10 mouse cellular contexts compared by ENCODE assay signal in the genomic region with DNA sequence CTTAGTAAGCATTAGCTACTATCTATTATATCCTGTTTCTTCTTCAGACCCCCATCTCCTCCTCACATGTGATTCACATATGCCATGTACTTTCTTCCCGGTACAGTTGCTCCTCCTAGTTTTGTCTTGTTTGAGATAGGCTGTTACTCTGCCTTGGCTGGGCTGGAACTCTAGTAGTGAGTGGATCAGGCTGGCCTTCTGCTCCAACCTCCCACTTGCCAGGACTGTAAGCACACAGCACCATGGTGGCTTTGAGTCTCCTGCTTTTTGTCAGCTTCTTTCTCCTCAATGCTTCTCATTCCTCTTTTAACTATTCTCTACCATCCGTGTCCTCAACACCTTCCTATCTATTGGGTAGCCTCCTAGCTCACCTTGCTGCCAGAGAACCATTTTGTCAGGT. TPM values are rescaled to one million over a fixed set of nuclear protein-coding genes. Genes with fewer than 3 reads are reported as not detected.
DNase-seq lines count a peak whose midpoint lies in the region; ATAC-seq and TF ChIP-seq lines count a peak whose summit lies in the region.
"Had no signal": no experiment of that assay in that cellular context is flagged by ENCODE, and none has a peak within 500 bp of the region (broad histone marks: within the 10 kb centered on the region; RNA-seq: fewer than 3 reads in every experiment).

No protein-coding gene starts in this region.

- ATAC-seq in heart, embryonic 12.5 days (ENCODE audit: insufficient number of reproducible peaks, low FRiP score) = no peak
- ATAC-seq in forebrain, postnatal 0 days = no peak
- no peak for ATAC-seq in liver, embryonic 13.5 days (ENCODE audit: low read depth)

- peaks cover 46% of the 10 kb centered on the region for H3K4me1 ChIP-seq in heart, embryonic 12.5 days (replicated peaks)
- peaks cover 9% of the 10 kb centered on the region for H3K4me1 ChIP-seq in brown adipose tissue, adult 24 weeks (ENCODE audit: control insufficient read depth, insufficient read depth, insufficient read length, low read length)
- peaks cover 14% of the 10 kb centered on the region for H3K4me1 ChIP-seq in forebrain, postnatal 0 days (ENCODE audit: insufficient read depth)
- peaks cover 89% of the 10 kb centered on the region for H3K4me1 ChIP-seq in liver, embryonic 13.5 days (replicated peaks)

- H3K27ac ChIP-seq in heart, embryonic 12.5 days (ENCODE audit: poor library complexity, severe bottlenecking) = peak overlapping the region; percentile 53; the same call in 1 of the 2 replicates
- peak overlapping the region; percentile 26; the same call in 1 of the 2 replicates for H3K27ac ChIP-seq in brown adipose tissue, adult 24 weeks (replicated peaks; ENCODE audit: low read depth, low read length)
- H3K27ac ChIP-seq in forebrain, postnatal 0 days (ENCODE audit: low read depth, low read length) = peak overlapping the region; percentile 99
- no peak overlapping the region for H3K27ac ChIP-seq in liver, embryonic 13.5 days

- DNase-seq in heart, adult 8-10 months (ENCODE audit: low spot score) = no peak
- no peak for DNase-seq in forebrain, postnatal 0 days
- DNase-seq in liver, embryonic 13.5 days = no peak
- no peak for DNase-seq in frontal cortex, postnatal 14 days (ENCODE audit: low spot score in 2 of 2)
- no peak for DNase-seq in right cerebral cortex, postnatal 14 days
- no peak for DNase-seq in gastrocnemius, postnatal 4 days (ENCODE audit: low spot score in 2 of 2)
- DNase-seq: thymus, postnatal 25 days had no signal

- H3K4me2 ChIP-seq in heart, embryonic 12.5 days = peak overlapping the region; percentile 25; the same call in 1 of the 2 replicates
- H3K4me2 ChIP-seq in forebrain, postnatal 0 days (ENCODE audit: low read depth) = peak overlapping the region; percentile 74; the same call in 1 of the 2 replicates
- peak overlapping the region; percentile 99 for H3K4me2 ChIP-seq in liver, embryonic 13.5 days

- no peak for TF ChIP-seq CTCF in forebrain, postnatal 0 days (IDR thresholded peaks at IDR 0.05; ENCODE audit: low read depth)

- 55% methylated on average over 2 of the region's 2 CpGs for WGBS in heart, embryonic 12.5 days
- WGBS in forebrain, postnatal 0 days = 58% methylated on average over 2 of the region's 2 CpGs
- 57% methylated on average over 2 of the region's 2 CpGs for WGBS in liver, embryonic 13.5 days (ENCODE audit: insufficient replicate concordance)

- H3K36me3 ChIP-seq in heart, embryonic 12.5 days = no peaks in the 10 kb centered on the region; the same call in 1 of the 2 replicates
- H3K36me3 ChIP-seq in forebrain, postnatal 0 days (ENCODE audit: insufficient read depth) = no peaks in the 10 kb centered on the region
- H3K36me3 ChIP-seq in liver, embryonic 13.5 days = no peaks in the 10 kb centered on the region

- no peaks in the 10 kb centered on the region for H3K27me3 ChIP-seq in heart, embryonic 12.5 days (replicated peaks)
- no peaks in the 10 kb centered on the region for H3K27me3 ChIP-seq in forebrain, postnatal 0 days (ENCODE audit: insufficient read depth, low read length)
- no peaks in the 10 kb centered on the region for H3K27me3 ChIP-seq in liver, embryonic 13.5 days
- H3K27me3 ChIP-seq: CH12.LX had no signal

- no peaks in the 10 kb centered on the region for H3K9me3 ChIP-seq in heart, embryonic 12.5 days (replicated peaks)
- no peaks in the 10 kb centered on the region for H3K9me3 ChIP-seq in forebrain, postnatal 0 days (ENCODE audit: low read length)
- H3K9me3 ChIP-seq in liver, embryonic 13.5 days (replicated peaks) = no peaks in the 10 kb centered on the region

- H3K4me3 ChIP-seq in heart, embryonic 12.5 days = no peak overlapping the region
- H3K4me3 ChIP-seq in brown adipose tissue, adult 24 weeks (ENCODE audit: insufficient read depth, low read depth, low read length) = no peak overlapping the region
- 0 out of 2 replicates have a peak overlapping the region, but pooled peaks have one; percentile 75 for H3K4me3 ChIP-seq in forebrain, postnatal 0 days (ENCODE audit: low read depth, low read length)
- no peak overlapping the region for H3K4me3 ChIP-seq in liver, embryonic 13.5 days (replicated peaks)

- no peak overlapping the region for H3K9ac ChIP-seq in heart, embryonic 12.5 days
- peak overlapping the region; percentile 93 for H3K9ac ChIP-seq in forebrain, postnatal 0 days
- peak overlapping the region; percentile 33; the same call in 1 of the 2 replicates for H3K9ac ChIP-seq in liver, embryonic 13.5 days

RNA-seq across cellular contexts. Expression of a gene that starts 34.8 kb away (rescaled TPM):
- polyA plus RNA-seq in heart, embryonic 12.5 days (2016; fragmentation: Nextera tagmentation; extraction: Ambion mirVana) = 67.8 and 70.6 TPM in 2 replicates
- 100 to 1,000 TPM in 2 of 4 experiments, 10 to 100 TPM in 2; 90.6 to 103 (median 98.5) TPM for total RNA-seq in heart, adult 8-10 months (2022)
- 55.8 and 74.0 TPM in 2 replicates for polyA plus RNA-seq in brown adipose tissue, adult 24 weeks (2012; ENCODE audit: insufficient read depth, insufficient read length, missing spikeins)
- total RNA-seq in forebrain, postnatal 0 days (2014; rRNA removed) = 58.3 and 74.2 TPM in 2 replicates
- 18.1 and 24.3 TPM in 2 replicates for polyA plus RNA-seq in forebrain, postnatal 0 days (2015; fragmentation: Nextera tagmentation; extraction: Ambion mirVana)
- polyA plus RNA-seq in liver, embryonic 13.5 days (2015; fragmentation: Nextera tagmentation; extraction: Ambion mirVana) = 24.5 and 30.7 TPM in 2 replicates
- 100 to 1,000 TPM; 115 to 123 TPM for total RNA-seq in gastrocnemius, postnatal 4 days (2021)

RNA-seq across cellular contexts. Expression of a gene that starts 35.1 kb away (rescaled TPM):
- polyA plus RNA-seq in heart, embryonic 12.5 days (2016; fragmentation: Nextera tagmentation; extraction: Ambion mirVana) = 4.2 and 5.0 TPM in 2 replicates
- total RNA-seq in heart, adult 8-10 months (2022) = 1 to 10 TPM; 4.3 to 6.2 (median 5.4) TPM
- polyA plus RNA-seq in brown adipose tissue, adult 24 weeks (2012; ENCODE audit: insufficient read depth, insufficient read length, missing spikeins) = 9.6 and 25.0 TPM in 2 replicates
- 4.8 and 5.4 TPM in 2 replicates for total RNA-seq in forebrain, postnatal 0 days (2014; rRNA removed)
- polyA plus RNA-seq in forebrain, postnatal 0 days (2015; fragmentation: Nextera tagmentation; extraction: Ambion mirVana) = 9.1 and 10.6 TPM in 2 replicates
- 2.1 TPM in 2 replicates for polyA plus RNA-seq in liver, embryonic 13.5 days (2015; fragmentation: Nextera tagmentation; extraction: Ambion mirVana)
- total RNA-seq in gastrocnemius, postnatal 4 days (2021) = 1 to 10 TPM; 2.8 to 3.1 TPM

RNA-seq across cellular contexts. Expression of a gene that starts 49.7 kb away (rescaled TPM):
- 1.8 TPM in 2 replicates for polyA plus RNA-seq in heart, embryonic 12.5 days (2016; fragmentation: Nextera tagmentation; extraction: Ambion mirVana)
- total RNA-seq in heart, adult 8-10 months (2022) = 10 to 100 TPM in 2 of 4 experiments, 1 to 10 TPM in 2; 7.1 to 15.8 (median 9.8) TPM
- 9.8 and 12.0 TPM in 2 replicates for polyA plus RNA-seq in brown adipose tissue, adult 24 weeks (2012; ENCODE audit: insufficient read depth, insufficient read length, missing spikeins)
- 9.5 and 11.2 TPM in 2 replicates for total RNA-seq in forebrain, postnatal 0 days (2014; rRNA removed)
- 1.7 and 2.8 TPM in 2 replicates for polyA plus RNA-seq in forebrain, postnatal 0 days (2015; fragmentation: Nextera tagmentation; extraction: Ambion mirVana)
- 9.1 and 11.1 TPM in 2 replicates for polyA plus RNA-seq in liver, embryonic 13.5 days (2015; fragmentation: Nextera tagmentation; extraction: Ambion mirVana)
- total RNA-seq in gastrocnemius, postnatal 4 days (2021) = 1 to 10 TPM; 5.0 to 6.2 TPM

Comparison
In these comparisons a context has a peak if more than half of its experiments do, and no peak if none do; other contexts are left out.
1. H3K4me2 ChIP-seq: peak in every context shown above with its lines; median percentile 99 in liver, embryonic 13.5 days; 74 in forebrain, postnatal 0 days; 25 in heart, embryonic 12.5 days.